Mouse (Mus musculus) telencephalon, adult 2 months (tissue): Measurements from ENCODE around the gene Tril.

Experiments
- DNase-seq: peaks from one replicate; pipeline ENCODE4 v3.0.0-alpha.2; 2011; ENCODE audit warnings: low read depth, low spot score

The Tril gene

GRCm38 (mm10) chr6:53806021-53806420, 14.6 kb downstream of the Tril start:
- DNase-seq, result no peak

- DNase-seq, result no peak
Observed at GRCm38 (mm10) chr6:53804145-53804544, 16.5 kb downstream of the Tril start.

- no peak for DNase-seq
Observed at GRCm38 (mm10) chr6:53803551-53803950, 17.1 kb downstream of the Tril start.

GRCm38 (mm10) chr6:53801893-53802286, 18.7 kb downstream of the Tril start:
- no peak for DNase-seq

GRCm38 (mm10) chr6:53801269-53801892, 19.2 kb downstream of the Tril start:
- no peak for DNase-seq

GRCm38 (mm10) chr6:53798865-53799264, 21.8 kb downstream of the Tril start:
- DNase-seq, result no peak

GRCm38 (mm10) chr6:53796835-53797234, 23.8 kb downstream of the Tril start:
- no peak for DNase-seq

- no peak for DNase-seq
Observed at GRCm38 (mm10) chr6:53795788-53796187, 24.8 kb downstream of the Tril start.

- no peak for DNase-seq
Observed at GRCm38 (mm10) chr6:53795078-53795477, 25.6 kb downstream of the Tril start.

GRCm38 (mm10) chr6:53794323-53794971, 26.2 kb downstream of the Tril start:
- peak; percentile 65 for DNase-seq

- no peak for DNase-seq
Observed at GRCm38 (mm10) chr6:53782880-53783539, 37.6 kb downstream of the Tril start.

- DNase-seq, result no peak
Observed at GRCm38 (mm10) chr6:53782273-53782672, 38.4 kb downstream of the Tril start.

- no peak for DNase-seq
Observed at GRCm38 (mm10) chr6:53781171-53781570, 39.5 kb downstream of the Tril start.

- no peak for DNase-seq
Observed at GRCm38 (mm10) chr6:53780008-53780407, 40.6 kb downstream of the Tril start.

GRCm38 (mm10) chr6:53779526-53779925, 41.1 kb downstream of the Tril start:
- no peak for DNase-seq

- DNase-seq, result no peak
Observed at GRCm38 (mm10) chr6:53778424-53778955, 42.1 kb downstream of the Tril start.

GRCm38 (mm10) chr6:53768275-53768674, 52.4 kb downstream of the Tril start:
- DNase-seq, result no peak

- DNase-seq, result no peak
Observed at GRCm38 (mm10) chr6:53766243-53766915, 54.3 kb downstream of the Tril start.

- DNase-seq, result no peak
Observed at GRCm38 (mm10) chr6:53765731-53766130, 54.9 kb downstream of the Tril start.
